Mouse (Mus musculus): ENCODE measurements around the gene Scamp5. TPM values are rescaled to one million over a fixed set of nuclear protein-coding genes. Genes with fewer than 3 reads are reported as not detected.
A peak's percentile ranks its signal among the peaks of the same experiment; 100 is the strongest.

Gene Scamp5
- polyA plus RNA-seq, 1 experiment from 2014 or later = 165 TPM

DNA sequence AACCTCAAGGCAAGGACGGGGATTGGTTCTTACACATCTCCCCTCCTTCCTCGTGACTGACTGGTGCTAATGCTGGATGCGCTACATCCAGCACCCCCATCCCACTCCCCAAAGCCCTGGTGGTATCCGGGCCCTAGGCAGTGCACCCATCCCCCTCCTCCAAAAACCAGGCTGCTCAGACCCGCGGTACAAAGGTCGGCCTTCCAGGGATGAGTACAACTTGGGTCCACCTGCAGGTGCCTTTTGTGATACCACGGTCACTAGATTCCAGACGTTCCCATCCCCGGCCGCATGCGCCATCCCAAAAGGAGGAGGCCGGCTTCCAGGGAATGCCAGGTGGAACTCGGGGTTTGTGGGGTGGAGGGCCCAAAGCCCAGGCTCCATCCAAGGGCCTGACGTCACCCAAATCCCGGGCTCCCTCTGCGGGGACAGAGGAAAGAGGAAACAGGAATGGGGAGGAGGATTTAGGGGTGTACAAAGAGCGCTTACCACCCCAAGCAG, 539 bp downstream of the Scamp5 start:
- Histone ChIP-seq H3K4me3 (ENCODE audit: low read length) (peak overlapping the region; percentile 84), H3K27me3 (replicated peaks; ENCODE audit: control insufficient read depth, insufficient read depth, low read length) (peaks cover 2% of the 10 kb centered on the region; the same call in 1 of the 2 replicates), H3K27ac (ENCODE audit: low read depth, low read length) (peak overlapping the region; percentile 89), H3K4me1 (ENCODE audit: control insufficient read depth, insufficient read depth, low read depth, low read length) (peaks cover 21% of the 10 kb centered on the region), H3K9ac (ENCODE audit: low read depth, low read length) (peak overlapping the region; percentile 97), H3K4me2 (ENCODE audit: low read length) (peak overlapping the region; percentile 79), H3K36me3 (ENCODE audit: control insufficient read depth, insufficient read depth, low read length) (peaks cover 2% of the 10 kb centered on the region; the same call in 1 of the 2 replicates), H3K9me3 (ENCODE audit: control insufficient read depth, low read length) (no peaks in the 10 kb centered on the region)
- peak; percentile 69 for ATAC-seq
- under 1% methylated on average over 18 of the region's 18 CpGs for WGBS

DNA sequence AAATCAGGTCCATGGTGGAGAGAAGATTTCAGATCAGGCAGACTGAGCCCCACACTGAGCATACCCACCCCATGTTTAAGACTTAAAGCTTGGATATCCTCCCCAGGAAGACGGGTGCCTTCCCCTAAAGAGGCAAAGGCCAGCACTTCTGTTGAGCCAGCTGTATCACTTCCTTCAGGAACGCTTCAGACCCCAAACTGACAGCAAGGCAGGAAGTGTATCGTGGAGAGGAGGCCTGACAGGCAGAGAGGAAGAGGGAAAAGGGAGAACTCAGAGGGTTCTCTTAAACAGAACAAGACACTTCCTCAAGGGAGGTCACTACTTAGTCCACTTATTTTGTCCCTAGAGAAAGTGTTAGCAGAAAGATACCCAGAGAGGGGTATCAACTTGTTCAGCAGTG, 1.8 kb downstream of the Scamp5 start:
- Histone ChIP-seq H3K4me2 (ENCODE audit: low read length) (peak overlapping the region; percentile 79), H3K9ac (ENCODE audit: low read depth, low read length) (no peak overlapping the region), H3K27me3 (replicated peaks; ENCODE audit: control insufficient read depth, insufficient read depth, low read length) (peaks cover 2% of the 10 kb centered on the region; the same call in 1 of the 2 replicates), H3K36me3 (ENCODE audit: control insufficient read depth, insufficient read depth, low read length) (peaks cover 6% of the 10 kb centered on the region; the same call in 1 of the 2 replicates), H3K9me3 (ENCODE audit: control insufficient read depth, low read length) (no peaks in the 10 kb centered on the region), H3K27ac (ENCODE audit: low read depth, low read length) (no peak overlapping the region), H3K4me3 (ENCODE audit: low read length) (peak overlapping the region; percentile 84), H3K4me1 (ENCODE audit: control insufficient read depth, insufficient read depth, low read depth, low read length) (peaks cover 21% of the 10 kb centered on the region)
- ATAC-seq = no peak
- WGBS = 86% methylated on average over 3 of the region's 3 CpGs

DNA sequence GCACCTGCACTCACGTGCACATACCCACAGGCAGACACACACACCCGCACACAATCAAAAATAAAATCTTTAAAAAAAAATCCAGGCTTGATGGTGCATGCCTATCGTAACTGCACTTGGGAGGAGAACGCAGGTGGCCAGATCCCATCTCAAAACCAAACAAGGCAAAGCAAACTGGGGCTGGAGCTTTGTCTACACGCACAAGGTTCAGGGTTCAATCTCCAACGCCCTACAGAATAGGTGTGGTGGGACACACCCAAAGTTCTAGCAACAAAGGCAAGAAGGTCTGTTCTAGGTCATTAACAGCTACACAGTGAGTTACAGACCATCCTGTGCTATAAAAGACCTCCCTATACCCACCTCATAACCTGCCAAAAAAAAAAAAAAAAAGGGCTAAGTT, 5.0 kb downstream of the Scamp5 start:
- no peak overlapping the region for H3K4me3 ChIP-seq (ENCODE audit: low read length)
- H3K27me3 ChIP-seq (replicated peaks; ENCODE audit: control insufficient read depth, insufficient read depth, low read length) = no peaks in the 10 kb centered on the region
- H3K36me3 ChIP-seq (ENCODE audit: control insufficient read depth, insufficient read depth, low read length) = peaks cover 6% of the 10 kb centered on the region; the same call in 1 of the 2 replicates
- no peak for ATAC-seq
- no peak overlapping the region for H3K4me2 ChIP-seq (ENCODE audit: low read length)
- H3K9me3 ChIP-seq (ENCODE audit: control insufficient read depth, low read length) = no peaks in the 10 kb centered on the region
- peaks cover 16% of the 10 kb centered on the region for H3K4me1 ChIP-seq (ENCODE audit: control insufficient read depth, insufficient read depth, low read depth, low read length)
- H3K9ac ChIP-seq (ENCODE audit: low read depth, low read length) = no peak overlapping the region
- 92% methylated on average over 6 of the region's 6 CpGs for WGBS
- no peak overlapping the region for H3K27ac ChIP-seq (ENCODE audit: low read depth, low read length)

DNA sequence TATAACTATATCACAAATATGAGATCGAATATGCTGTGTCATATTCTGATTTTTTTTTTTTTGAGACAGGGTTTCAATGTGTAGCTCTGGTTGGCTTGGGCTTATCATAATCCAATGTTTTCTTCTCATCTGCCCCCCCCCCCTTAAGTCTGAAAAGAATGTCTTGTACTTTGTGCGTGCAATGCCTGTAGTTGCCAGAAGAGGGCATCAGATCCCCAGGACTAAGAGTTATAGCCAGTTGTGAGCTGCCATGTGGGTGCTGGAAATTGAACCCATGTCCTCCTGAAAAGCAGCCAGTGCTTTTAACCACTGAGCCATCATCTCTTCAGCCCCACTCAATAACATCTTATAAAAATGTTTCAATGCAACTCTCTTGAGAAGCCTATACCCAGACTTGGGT, 8.2 kb downstream of the Scamp5 start:
- H3K4me3 ChIP-seq (ENCODE audit: low read length) = no peak overlapping the region
- no peaks in the 10 kb centered on the region for H3K27me3 ChIP-seq (replicated peaks; ENCODE audit: control insufficient read depth, insufficient read depth, low read length)
- no peaks in the 10 kb centered on the region for H3K9me3 ChIP-seq (ENCODE audit: control insufficient read depth, low read length)
- WGBS = 96% methylated on average over 2 of the region's 2 CpGs
- H3K4me1 ChIP-seq (ENCODE audit: control insufficient read depth, insufficient read depth, low read depth, low read length) = no peaks in the 10 kb centered on the region
- H3K9ac ChIP-seq (ENCODE audit: low read depth, low read length) = no peak overlapping the region
- H3K27ac ChIP-seq (ENCODE audit: low read depth, low read length) = no peak overlapping the region
- peaks cover 6% of the 10 kb centered on the region; the same call in 1 of the 2 replicates for H3K36me3 ChIP-seq (ENCODE audit: control insufficient read depth, insufficient read depth, low read length)
- ATAC-seq = no peak
- H3K4me2 ChIP-seq (ENCODE audit: low read length) = no peak overlapping the region

DNA sequence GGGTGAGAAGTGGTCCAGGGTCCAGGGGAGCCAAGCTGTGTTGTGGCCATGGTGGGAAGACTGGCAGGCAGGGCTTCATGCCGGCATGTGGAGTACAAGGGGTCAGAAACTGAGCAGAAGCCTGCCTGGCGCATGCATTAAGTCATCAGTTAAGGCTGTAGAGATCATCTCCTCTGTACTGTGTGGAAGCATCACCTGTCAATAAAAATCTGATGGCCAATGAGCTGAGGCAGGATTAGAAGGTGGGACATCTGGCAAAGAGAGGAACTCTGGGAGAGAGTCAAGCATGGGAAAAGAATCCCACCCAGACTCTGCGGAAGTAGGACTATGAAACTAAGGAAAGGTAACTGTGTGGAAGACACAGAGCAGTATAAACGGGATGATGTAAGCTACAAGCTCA, 14.3 kb downstream of the Scamp5 start:
- 77% methylated on average over 4 of the region's 4 CpGs for WGBS

DNA sequence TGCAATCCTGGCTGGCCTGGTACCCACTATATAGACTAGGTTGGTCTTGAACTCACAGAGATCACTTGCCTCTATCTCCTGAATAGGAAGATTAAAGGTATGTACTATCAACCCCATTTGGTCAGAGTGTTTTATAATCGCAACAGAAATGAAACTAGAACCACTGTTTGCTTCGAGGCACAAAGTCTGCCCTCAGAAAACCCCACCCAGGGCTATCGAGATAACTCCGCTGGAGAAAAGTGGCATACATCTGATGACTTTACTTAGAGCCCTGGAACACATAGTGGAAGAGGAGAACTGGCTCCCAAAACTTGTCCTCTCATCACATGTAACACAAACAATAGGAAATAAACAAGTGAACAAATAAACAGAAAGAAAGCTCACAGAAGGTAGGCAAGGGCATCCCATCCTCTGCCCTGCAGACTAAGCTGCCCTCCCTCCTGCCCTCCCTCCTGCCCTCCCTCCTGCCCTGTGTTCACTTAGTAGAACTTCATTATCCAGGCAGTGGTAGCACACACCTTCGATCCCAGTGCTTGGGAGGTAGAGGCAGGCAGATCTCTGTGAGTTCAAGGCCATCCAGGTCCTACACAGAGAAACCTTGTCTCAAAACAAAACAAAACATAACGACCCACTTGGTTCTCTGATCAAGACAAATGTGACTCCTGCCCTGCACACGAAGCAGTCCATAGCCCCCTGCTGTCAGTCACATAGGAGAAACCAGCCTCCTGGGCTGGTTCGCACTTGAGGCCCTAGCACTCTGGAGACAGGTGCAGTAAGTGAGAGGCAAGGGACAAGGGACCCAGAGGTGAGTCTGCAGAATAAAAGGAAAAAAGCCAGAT, 15.0 kb downstream of the Scamp5 start:
- Histone ChIP-seq H3K9ac (ENCODE audit: low read depth, low read length) (no peak overlapping the region), H3K4me1 (ENCODE audit: control insufficient read depth, insufficient read depth, low read depth, low read length) (no peaks in the 10 kb centered on the region), H3K27me3 (replicated peaks; ENCODE audit: control insufficient read depth, insufficient read depth, low read length) (no peaks in the 10 kb centered on the region), H3K36me3 (ENCODE audit: control insufficient read depth, insufficient read depth, low read length) (peaks cover 19% of the 10 kb centered on the region), H3K4me2 (ENCODE audit: low read length) (no peak overlapping the region), H3K4me3 (ENCODE audit: low read length) (no peak overlapping the region), H3K27ac (ENCODE audit: low read depth, low read length) (no peak overlapping the region), H3K9me3 (ENCODE audit: control insufficient read depth, low read length) (no peaks in the 10 kb centered on the region)
- no peak for ATAC-seq
- 80% methylated on average over 8 of the region's 8 CpGs for WGBS

More for the DNA sequence above, 14.3 kb downstream of the Scamp5 start:
- no peak overlapping the region for H3K4me3 ChIP-seq (ENCODE audit: low read length)
- no peaks in the 10 kb centered on the region for H3K9me3 ChIP-seq (ENCODE audit: control insufficient read depth, low read length)
- H3K36me3 ChIP-seq (ENCODE audit: control insufficient read depth, insufficient read depth, low read length) = peaks cover 18% of the 10 kb centered on the region
- no peak for ATAC-seq
- no peak overlapping the region for H3K9ac ChIP-seq (ENCODE audit: low read depth, low read length)
- no peaks in the 10 kb centered on the region for H3K4me1 ChIP-seq (ENCODE audit: control insufficient read depth, insufficient read depth, low read depth, low read length)
- H3K27ac ChIP-seq (ENCODE audit: low read depth, low read length) = no peak overlapping the region
- H3K4me2 ChIP-seq (ENCODE audit: low read length) = no peak overlapping the region
- H3K27me3 ChIP-seq (replicated peaks; ENCODE audit: control insufficient read depth, insufficient read depth, low read length) = no peaks in the 10 kb centered on the region

DNA sequence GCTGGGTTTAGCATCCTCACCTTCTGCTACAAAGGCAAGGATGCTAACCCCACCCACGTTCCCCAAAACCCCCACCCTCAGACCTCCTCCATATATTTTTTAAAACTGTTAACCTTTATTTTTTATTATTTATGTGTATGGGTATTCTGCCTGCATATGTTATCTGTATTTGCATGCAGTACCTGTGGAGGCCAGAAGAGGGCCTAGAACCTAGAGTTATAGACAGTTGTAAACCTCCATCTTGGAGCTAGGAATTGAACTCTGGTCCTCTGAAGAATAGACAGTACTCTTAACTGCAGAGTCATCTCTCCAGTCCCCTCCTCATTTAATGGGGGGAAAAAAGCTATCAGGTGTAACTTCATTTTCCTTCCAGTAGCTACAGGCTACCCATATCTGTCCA, 18.1 kb downstream of the Scamp5 start:
- WGBS = 78% methylated on average over 1 of the region's 1 CpGs
- no peaks in the 10 kb centered on the region for H3K9me3 ChIP-seq (ENCODE audit: control insufficient read depth, low read length)
- no peak overlapping the region for H3K9ac ChIP-seq (ENCODE audit: low read depth, low read length)
- no peak for ATAC-seq
- H3K4me1 ChIP-seq (ENCODE audit: control insufficient read depth, insufficient read depth, low read depth, low read length) = no peaks in the 10 kb centered on the region
- no peak overlapping the region for H3K4me3 ChIP-seq (ENCODE audit: low read length)
- no peak overlapping the region for H3K27ac ChIP-seq (ENCODE audit: low read depth, low read length)
- H3K36me3 ChIP-seq (ENCODE audit: control insufficient read depth, insufficient read depth, low read length) = peaks cover 38% of the 10 kb centered on the region
- no peaks in the 10 kb centered on the region for H3K27me3 ChIP-seq (replicated peaks; ENCODE audit: control insufficient read depth, insufficient read depth, low read length)
- no peak overlapping the region for H3K4me2 ChIP-seq (ENCODE audit: low read length)

DNA sequence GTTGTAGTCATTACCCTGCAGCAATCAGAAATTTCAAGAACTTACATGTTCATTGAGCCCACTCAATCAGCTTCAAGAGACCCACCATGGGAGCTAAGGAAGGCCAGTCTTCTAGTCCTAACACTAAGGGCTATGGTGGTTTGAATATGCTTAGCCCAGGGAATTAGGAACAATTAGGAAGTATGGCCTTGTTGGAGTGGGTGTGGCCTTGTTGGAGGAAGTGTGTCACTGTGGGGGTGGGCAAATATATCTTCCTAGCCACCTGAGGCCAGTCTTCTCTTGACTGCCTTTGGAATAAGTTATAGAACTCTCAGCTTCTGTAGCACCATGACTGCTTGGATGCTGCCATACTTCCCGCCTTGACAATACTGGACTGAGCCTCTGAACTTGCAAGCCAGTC, 27.2 kb downstream of the Scamp5 start:
- 0 out of 2 replicates have a peak, but pooled peaks have one; percentile 9 for ATAC-seq
- Histone ChIP-seq H3K4me3 (ENCODE audit: low read length) (no peak overlapping the region), H3K27me3 (replicated peaks; ENCODE audit: control insufficient read depth, insufficient read depth, low read length) (no peaks in the 10 kb centered on the region), H3K4me1 (ENCODE audit: control insufficient read depth, insufficient read depth, low read depth, low read length) (peaks cover 5% of the 10 kb centered on the region), H3K9ac (ENCODE audit: low read depth, low read length) (no peak overlapping the region), H3K36me3 (ENCODE audit: control insufficient read depth, insufficient read depth, low read length) (peaks cover 12% of the 10 kb centered on the region), H3K9me3 (ENCODE audit: control insufficient read depth, low read length) (no peaks in the 10 kb centered on the region), H3K27ac (ENCODE audit: low read depth, low read length) (no peak overlapping the region), H3K4me2 (ENCODE audit: low read length) (no peak overlapping the region)
- 94% methylated on average over 1 of the region's 1 CpGs for WGBS

DNA sequence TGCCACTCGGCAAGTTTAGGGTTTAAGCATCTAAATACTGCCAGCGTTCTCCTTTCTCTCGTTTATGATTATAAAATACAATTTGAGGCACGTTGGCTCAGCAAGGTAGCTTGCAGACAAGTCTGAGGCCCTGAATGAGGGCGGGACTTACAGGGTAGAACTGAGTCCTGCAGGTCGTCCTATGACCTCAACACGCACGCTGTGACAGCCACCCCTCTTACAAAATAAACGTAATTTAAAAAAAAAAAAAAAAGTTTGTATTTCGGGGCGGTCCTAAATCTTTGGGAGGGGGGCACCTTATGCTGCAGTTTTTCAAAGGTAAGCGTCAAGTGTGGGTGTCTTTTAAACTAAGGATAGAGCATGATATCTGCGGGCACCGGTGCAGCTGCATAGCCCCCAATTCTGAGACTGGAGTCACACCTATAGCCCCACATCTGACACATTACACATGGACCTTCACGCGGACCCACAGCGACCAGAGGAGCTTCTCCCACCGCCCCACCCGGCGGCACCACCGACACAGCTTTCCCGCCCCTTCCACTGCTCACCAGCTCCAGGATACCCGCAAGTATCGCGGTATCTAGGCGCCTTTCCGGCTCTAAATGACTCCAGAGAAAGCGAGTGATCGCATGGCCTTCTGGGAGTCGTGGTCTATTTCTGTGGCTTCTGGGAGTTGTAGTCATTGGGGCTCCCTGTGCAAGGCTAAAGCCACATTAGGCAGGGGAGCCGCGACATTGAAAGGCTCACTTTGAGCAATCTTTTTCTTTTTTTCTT, 28.2 kb downstream of the Scamp5 start, which contains the start of gene Ppcdc:
TSS of gene Ppcdc (minus strand) at position 603 of the 774 bp plus-strand sequence.
- peak within 1 kb of the TSS; percentile 72 for H3K4me2 ChIP-seq (ENCODE audit: low read length)
- peak within 1 kb of the TSS; percentile 53 for H3K4me3 ChIP-seq (ENCODE audit: low read length)
- H3K9ac ChIP-seq (ENCODE audit: low read depth, low read length) = peak within 1 kb of the TSS; percentile 70
- peak; percentile 97 for ATAC-seq
- H3K9me3 ChIP-seq (ENCODE audit: control insufficient read depth, low read length) = no peaks in the 10 kb centered on the region
- peak within 1 kb of the TSS; percentile 74 for H3K27ac ChIP-seq (ENCODE audit: low read depth, low read length)
- 3% methylated on average over 30 of the region's 32 CpGs for WGBS
- H3K4me1 ChIP-seq (ENCODE audit: control insufficient read depth, insufficient read depth, low read depth, low read length) = peaks cover 5% of the 10 kb centered on the region
- peaks cover 5% of the 10 kb centered on the region for H3K36me3 ChIP-seq (ENCODE audit: control insufficient read depth, insufficient read depth, low read length)
- H3K27me3 ChIP-seq (replicated peaks; ENCODE audit: control insufficient read depth, insufficient read depth, low read length) = no peaks in the 10 kb centered on the region

Measured in hindbrain, embryonic 16.5 days (tissue).